Mouse (Mus musculus) layer of hippocampus, adult 11-12 months (tissue): ENCODE measurements around the gene Bmpr1b.

Source experiments
- DNase-seq: peaks from one replicate; pipeline ENCODE4 v3.0.0; 2022; ENCODE audit warnings: low spot score

The Bmpr1b gene

DNA sequence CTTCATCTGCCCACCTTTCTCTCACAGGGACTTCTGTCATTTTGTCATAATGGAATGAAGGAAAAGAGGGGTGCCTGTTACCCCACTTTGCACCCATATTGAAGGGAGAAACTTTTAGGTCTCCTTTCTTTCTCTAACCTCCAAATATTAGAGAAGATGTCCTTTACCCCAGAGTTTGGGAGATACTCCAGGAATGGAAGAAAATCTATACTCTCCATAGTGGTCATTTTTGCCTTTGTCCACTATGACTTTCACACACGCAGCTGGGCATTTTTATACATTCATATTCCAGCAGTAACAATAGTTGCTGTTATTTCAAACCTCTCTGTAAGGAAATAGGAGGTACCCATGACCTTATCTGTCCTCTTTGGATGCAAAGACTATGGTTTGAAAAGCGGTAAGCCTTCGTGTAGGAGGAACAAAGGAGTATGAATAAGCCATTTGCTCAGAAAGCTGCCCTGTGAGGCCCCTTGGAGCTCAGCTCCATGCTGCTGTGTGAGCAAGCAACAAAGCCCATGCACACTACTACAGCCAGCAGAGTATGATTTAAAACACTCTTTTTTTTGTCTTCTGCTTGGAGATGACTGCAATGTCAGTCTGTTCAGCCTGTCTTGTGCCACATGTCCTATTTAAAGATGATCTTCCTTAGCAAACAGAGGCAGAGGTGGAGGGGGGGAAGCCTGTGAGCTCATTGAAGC is 350.5 kb downstream of the Bmpr1b start:
- DNase-seq = no peak

DNA sequence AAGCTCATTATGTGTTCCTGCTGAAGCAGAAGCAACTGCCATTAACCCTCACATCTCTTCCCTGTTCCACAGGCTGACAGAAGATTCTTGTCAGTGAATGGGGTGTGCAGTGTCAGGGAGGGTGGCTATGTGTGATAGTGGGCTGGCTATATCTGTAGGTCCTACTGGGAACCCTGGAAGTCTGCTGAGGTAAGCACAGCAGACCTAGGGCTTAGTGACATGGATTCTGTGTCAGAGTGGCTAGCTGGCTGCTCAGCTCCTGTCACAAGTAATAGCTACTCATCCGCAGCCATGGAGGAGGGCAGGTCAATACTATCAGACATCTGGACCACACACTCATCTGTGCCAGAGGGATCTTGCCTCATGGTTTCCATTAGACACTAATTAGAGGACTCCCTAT is 354.4 kb downstream of the Bmpr1b start:
- no peak for DNase-seq

DNA sequence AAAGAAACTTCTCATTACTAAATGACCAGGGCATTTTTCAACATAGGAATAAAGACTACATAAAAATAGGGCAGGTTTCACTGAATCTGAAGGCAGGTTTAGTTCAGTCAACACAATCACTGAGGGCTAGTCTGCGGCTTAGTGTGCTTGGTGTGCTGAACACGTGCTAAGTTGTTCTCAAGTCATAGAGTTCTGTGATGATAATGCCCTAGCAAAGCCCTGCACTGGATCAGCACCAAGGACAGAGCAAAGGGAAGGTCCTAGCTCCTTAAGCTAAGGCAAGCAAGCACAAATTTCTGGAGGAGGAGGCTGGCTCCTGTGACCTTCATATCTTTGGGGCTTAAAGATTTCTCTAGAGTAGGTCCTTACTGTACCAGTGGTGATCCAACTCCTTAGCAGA is 357.9 kb downstream of the Bmpr1b start:
- no peak for DNase-seq

DNA sequence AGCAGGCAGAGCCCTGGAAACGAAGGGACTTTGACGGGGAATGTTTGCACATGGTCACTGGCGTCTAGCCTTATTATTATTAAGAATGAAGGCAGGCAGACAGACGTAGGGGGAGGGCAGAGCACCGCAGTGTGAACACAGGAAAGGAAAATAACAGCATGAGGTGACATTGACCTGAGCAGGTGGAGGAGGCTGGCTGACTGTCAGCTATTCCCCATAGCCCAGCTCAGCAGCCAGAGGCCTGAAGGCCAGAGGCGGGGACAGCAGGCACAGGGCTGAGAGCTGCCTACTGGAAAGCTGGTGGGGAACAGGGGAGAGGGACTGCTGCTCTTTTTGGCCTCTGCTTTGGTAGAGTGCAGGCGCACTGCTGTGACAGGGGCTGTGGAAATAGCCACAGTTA is 358.3 kb downstream of the Bmpr1b start:
- no peak for DNase-seq

DNA sequence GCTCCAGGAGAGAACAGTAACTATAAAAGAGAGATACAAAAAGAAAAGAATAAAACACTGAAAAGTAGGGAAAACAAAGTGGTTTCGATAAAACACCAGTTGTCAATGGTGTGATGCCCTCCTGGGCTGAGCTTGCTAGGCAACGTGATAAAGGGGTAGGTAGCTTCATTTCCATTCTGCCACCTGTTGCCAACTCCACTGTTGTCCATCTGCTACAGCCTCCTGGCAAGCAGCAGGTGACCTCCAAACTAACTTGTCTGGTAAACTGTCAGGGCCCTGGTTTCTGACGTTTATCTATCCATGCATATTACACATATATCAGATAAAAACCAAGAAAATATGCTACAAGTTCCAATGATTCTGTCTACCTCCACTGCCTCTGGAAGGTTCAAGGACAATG is 359.6 kb downstream of the Bmpr1b start:
- no peak for DNase-seq

DNA sequence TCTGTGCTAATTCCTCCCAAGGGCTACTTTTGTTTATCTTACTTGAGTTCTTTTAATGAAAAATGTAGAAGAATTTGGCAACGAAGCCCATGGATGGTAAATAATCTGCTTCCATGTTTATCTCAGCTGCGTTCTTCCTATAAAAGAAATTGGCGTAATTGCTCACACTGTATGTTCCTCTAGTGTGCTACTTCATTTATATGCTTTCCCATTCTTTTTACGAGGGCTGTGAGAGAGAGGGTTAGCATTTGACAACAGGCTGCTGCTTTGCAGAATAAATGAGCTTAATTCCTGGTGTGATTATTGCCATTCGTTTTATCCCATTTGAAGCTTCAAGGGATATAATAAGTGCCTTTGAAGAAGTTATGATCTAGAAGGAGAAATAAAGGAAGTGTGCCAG is 365.1 kb downstream of the Bmpr1b start:
- no peak for DNase-seq

DNA sequence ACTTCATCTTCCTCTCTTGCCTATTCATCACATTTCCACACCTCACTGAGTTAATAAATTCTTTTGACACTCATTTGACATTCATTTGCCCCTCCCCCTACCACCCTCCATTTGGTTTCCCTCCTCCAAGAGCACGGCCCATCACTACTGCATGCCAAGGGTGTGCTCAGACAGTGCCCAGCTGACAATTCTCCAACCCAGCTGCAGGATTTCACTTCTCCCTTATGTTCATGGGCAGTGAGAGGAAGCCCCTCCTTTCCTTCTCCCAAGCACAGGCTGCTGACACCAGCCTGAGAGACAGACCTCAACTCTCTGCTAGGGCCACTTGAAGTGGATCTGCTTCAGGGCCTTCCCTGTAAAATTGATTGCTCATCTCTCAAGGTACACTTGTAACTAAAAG is 371.4 kb downstream of the Bmpr1b start:
- DNase-seq = no peak

DNA sequence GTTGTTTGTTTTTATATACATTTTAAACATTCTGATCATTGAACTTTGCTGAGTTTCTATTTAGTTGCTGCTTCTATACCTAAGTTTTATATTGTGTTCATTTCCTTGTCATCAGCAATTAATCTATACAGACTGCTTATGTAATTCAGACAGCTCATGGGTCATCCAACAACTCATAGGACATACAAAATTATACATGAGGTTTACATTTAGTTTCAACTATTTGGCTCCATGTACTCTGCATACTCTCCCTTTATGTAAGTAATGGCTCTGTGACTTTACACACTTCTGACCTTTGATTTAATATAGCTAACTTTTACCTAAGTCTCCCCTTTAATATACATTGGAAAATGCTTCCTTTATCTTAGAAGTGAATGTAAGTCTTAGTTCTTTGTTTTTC is 371.9 kb downstream of the Bmpr1b start:
- DNase-seq = no peak

DNA sequence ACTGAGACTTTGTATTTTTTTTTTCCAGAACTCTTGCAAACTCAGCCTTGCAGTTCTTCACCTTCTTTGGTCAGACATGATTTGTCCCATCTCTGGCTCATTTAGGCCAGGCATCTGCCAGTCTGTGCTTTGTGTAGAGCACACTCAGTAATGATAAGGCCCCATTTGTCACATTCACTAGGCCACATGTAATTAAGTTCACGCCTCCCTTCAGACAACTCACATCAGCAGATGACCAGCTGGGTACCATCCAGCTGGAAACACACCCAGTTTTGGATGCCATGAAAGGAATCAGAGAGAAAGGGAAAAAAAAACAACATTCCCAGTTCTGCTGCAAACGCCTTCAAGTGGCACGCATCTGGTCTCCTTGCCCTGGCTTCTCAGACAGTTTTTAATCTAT is 374.9 kb downstream of the Bmpr1b start:
- peak; percentile 27 for DNase-seq

DNA sequence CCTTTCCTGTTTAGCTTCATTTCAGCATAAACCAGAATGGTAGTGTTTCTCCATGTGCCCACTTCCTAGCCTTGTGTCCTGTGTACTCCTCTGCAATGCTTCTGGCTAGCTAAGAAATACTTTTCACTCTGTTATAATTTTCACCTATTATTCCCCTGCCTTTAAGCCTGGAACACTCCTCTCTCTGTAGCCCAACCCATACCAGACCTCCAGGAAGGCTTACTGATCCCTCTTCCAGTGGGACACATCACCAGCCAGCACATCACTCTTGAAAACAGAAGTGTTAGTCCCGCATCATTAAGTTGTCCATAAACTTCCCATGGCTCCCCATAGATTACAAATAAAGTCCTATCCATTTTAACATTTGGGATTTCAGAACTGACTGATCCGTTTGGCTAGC is 375.5 kb downstream of the Bmpr1b start:
- DNase-seq = no peak

DNA sequence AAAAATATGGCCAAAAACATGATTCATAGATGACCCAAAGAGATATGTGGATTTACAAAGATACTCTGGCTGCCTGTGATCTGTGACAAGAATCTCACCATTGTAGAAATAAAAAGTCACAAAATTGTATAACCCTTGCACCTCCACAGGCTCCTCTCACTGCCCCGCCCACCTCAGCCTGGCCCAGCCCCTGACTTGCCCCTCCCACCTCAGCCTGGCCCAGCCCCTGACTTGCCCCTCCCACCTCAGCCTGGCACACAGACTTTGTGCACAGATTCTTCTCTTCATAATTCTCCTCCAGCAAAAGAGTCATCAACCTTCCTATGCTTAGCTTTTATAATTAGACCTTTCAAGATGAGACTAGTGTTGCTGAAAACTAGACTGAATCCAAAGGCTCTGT is 377.1 kb downstream of the Bmpr1b start:
- no peak for DNase-seq

DNA sequence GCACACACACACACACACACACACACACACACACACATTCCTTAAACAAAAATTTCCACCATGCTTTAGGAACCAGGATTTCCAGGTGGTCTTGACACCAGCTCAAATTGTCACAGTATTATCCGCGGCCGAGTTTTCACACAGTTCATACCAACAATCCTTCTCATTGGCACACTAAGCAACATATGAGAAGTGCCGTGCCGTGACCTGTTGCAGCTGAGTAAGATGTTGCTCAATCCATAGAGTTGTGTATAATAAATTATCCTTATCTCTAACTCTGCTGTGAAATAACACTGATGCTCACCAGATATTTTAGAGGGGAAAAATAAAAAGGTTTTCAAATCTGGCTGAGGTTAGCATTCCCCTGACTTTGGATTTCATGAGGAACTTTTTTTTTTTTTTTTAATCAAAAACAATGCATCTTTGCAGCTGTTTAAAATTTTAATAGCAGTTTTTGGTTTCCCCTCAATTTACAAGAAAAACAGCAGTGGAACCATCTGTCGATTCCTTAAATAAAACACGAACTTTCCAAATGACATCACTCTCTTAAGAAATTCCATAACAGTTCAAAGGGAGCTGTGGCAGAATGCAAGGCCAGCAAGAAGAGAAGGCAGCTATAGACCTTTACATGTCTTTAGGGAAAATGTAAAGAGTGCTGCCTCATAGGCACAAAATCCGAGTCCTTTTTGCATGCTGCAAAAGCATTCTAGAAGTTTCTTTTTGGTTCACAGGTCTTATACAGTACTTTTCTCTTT is 378.0 kb downstream of the Bmpr1b start:
- no peak for DNase-seq
